Mouse (Mus musculus) fat pad, adult 2 months (tissue): ENCODE results near the gene Wdr35.

Source experiments
- DNase-seq: peaks from one replicate; pipeline ENCODE4 v3.0.0-alpha.2; 2011; ENCODE audit warnings: low read depth, low spot score; ENCODE audit errors: extremely low read depth

Wdr35 gene

DNA sequence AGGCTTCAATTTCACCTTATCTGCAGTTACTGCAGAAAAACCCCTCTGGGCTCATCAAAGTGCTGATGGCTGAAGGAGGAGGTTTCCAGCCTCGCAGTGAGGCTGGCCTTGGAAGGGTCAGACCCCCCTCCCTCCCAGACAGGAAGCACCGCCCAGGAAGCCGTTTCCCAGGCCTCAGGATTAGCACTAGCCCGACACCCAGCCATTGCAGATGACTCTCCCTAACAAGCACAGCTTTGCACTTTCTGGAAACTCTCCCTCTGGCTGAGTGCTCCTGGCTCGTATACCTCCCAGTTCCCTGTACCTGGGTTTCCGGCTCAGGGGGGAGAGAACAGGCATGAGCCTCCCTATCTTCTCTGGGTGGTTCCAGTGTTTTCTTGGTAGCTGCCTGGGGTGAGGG lies 77.1 kb downstream of the Wdr35 start:
- DNase-seq = no peak

DNA sequence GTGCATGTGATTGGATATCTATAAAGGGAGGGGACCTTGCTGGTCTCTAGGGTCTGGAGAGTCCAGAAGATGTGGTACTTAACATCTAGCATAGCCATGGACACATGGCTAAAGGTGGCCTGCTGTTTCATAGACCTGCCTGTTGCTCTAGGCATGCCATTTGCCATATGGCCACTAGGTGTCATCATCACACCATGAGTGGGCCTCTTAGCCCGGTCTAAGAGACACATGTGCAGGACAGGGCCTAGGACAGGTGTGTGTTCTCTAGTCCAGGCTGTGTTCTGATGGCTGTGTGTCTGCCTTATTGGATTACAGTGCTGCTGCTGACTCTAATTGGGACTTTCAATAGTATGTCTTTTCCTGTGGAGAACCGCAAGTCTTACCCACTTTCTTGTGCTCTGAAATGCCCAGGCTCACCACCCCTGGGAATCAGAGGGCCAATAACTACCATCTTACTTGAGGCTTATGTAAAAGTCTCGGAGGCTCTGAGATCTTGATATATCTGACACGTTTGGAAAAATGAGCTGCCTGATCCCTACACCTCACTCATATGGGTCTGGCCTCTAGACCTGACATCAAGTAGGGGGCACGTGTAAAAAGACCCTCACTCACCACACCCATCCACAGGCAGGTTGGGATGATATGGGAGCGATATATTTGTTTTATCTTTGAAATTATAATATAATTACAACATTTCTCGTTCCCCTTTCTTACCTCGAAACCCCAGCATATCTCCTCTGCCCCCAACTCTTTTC lies 78.6 kb downstream of the Wdr35 start:
- DNase-seq = no peak

DNA sequence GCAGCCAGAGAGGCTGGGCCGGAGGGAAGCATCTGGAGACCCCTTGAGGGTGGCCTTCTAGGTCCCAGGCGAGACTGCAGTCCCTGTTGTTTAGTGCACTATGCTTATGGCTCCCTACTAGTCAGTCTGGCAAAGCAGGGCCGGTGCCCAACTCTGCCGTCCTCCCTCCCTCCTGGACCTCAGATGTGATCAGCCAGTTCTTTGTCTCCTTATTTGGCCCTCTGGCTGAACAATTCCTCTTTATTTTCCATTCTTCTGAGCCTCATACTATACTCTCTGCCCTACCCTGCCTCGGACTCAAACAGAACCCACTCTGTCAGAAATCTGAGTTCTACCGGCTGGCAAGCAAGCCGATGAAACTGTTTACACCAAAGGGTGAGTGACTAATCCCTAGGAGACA lies 79.7 kb downstream of the Wdr35 start:
- DNase-seq = no peak

GRCm38 (mm10) chr12:9054012-9054411 lies 80.3 kb downstream of the Wdr35 start:
- no peak for DNase-seq

DNA sequence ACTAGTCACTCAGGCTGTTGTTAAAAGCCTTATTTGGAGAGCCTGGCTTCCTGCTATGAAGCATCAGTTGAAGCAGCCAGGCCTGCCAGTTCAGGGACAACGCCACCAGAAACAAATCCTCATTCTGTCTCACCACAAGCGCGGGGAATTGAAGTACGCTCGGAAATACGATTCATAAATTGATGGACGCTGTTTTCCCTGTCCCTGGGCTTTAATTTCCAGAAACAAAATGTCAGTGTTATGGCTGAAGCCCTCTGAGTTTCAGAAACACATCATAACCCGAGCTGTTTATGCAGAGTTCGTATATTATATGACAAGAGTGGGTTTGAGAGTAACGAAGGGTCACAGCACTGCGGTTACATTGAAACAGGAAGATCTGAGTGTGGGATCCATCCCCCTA lies 81.6 kb downstream of the Wdr35 start:
- no peak for DNase-seq

DNA sequence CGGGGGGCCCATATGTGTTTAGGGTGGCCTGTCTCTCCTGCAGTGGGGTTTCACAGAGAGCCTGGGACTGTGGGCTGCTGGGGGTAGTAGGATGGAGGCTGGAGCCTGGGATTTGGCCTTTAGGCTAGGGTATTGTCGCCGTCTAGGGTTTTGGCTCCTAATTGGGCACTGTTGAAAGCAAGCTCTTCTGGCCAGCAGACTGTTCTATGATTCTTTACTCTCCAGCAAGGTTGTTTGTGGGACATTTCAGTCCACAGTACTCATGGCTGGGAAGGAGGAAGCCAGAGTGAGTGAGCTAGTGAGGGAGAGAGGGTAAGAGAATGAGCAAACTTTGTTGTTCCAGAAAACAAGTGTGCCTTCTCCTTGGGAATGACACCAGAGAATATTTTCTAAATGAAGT lies 85.8 kb downstream of the Wdr35 start:
- DNase-seq = no peak

GRCm38 (mm10) chr12:9059965-9060364 lies 86.3 kb downstream of the Wdr35 start:
- no peak for DNase-seq

GRCm38 (mm10) chr12:9063611-9064010 lies 89.9 kb downstream of the Wdr35 start:
- DNase-seq = no peak

DNA sequence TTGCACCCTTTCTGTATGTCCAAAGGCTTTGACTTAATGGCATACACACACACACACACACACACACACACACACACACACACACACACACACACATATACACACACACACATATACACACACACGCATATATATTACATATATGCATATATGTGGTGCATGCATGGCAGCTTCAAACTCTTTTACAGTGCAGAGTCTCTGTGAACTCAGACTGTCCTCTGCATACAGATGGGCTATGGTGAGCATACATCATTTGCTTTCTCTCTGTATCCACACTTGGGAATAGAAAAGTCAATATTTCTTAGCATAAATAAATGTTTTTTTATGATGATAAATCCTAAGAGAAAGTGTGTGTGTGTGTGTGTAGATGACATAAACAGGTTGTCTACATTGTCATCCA lies 97.4 kb downstream of the Wdr35 start:
- no peak for DNase-seq

DNA sequence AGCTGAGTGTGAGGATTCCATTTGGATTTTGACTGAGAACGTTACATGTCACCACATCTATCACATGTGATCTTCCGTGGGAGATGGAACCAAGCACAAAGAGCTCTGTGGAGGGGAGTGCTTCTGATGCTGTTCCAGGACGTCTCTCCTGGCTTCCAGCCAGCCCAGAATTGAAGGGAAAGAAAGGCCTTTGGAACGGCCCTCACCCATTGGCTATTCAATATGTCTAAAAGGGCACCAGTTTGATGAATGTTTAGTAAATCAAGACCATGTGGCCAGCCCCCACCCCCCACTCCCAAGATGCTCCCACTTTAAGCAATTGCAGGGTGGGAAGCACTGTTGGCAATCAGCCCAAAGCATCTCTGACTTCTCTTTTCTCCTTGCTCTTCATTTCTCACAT lies 97.8 kb downstream of the Wdr35 start:
- DNase-seq = no peak

- DNase-seq = no peak
These were observed 103.9 kb downstream of the Wdr35 start for GRCm38 (mm10) chr12:9077554-9078125.
